Mouse (Mus musculus) liver, adult 10 weeks (tissue): ENCODE results near the gene Gm10488. TPM values are rescaled to one million over a fixed set of nuclear protein-coding genes. Genes with fewer than 3 reads are reported as not detected.

ENCODE experiments used
- polyA plus RNA-seq: library from polyadenylated mRNA; stranded (reverse); fragments of 350-450 nt; fragmentation: Illumina TruSeq; extraction: RNeasy Lipid Tissue Mini Kit (QIAGEN cat#74804); gene quantifications from one replicate; pipeline ENCODE4 v1.2.3, GENCODE M21; 2014; ENCODE audit warnings: low read depth, low replicate concordance

Gene Gm10488
- polyA plus RNA-seq = not detected

DNA sequence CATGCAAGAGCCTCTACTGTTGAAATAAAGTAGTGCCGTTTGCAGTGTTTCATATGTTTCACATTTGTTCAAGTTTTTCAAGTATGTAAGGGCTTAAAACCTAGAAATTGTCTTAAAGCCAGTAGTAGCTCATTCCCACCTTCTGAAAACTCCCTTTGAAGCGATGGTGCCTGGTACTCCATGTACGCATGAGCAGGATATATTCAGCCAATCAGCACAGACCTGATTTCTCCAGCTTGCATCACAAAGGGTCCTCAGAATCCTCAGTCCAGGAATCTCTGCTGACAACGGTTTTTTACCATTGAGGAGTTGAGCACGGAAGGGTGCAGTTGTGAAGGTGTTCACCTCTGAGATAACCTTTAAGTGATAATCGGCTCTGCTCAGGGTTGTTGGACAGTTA lies at the start of gene Gm10488:
Gene Gm10488 (plus strand): TSS at position 301 of the 400 bp plus-strand sequence.

